Mouse (Mus musculus) embryonic facial prominence, embryonic 11.5 days (tissue): Measurements from ENCODE around the gene Bhlha15. TPM values are rescaled to one million over a fixed set of nuclear protein-coding genes. Genes with fewer than 3 reads are reported as not detected.

Source experiments
- ATAC-seq: fragments of 200-750 bp; cut with Nextera tagmentation; replicated peaks from 2 replicates; pipeline ENCODE4 v1.8.0; 2017; ENCODE audit warnings: low read depth; ENCODE audit not compliant: insufficient number of reproducible peaks, low FRiP score, low TSS enrichment
- DNase-seq: peaks from one replicate; pipeline ENCODE4 v3.0.0-alpha.2; 2015; ENCODE audit warnings: low spot score
- H3K27ac ChIP-seq: fragments of 300-500 bp; sonication (generic); replicated peaks from 2 replicates; pipeline ENCODE4 v1.5.1; 2014; ENCODE audit warnings: mild to moderate bottlenecking, low read depth, low read length, control low read depth
- H3K27me3 ChIP-seq: fragments of 300-500 bp; sonication (generic); 2 replicates; pipeline ENCODE4 v1.6.1; 2014; ENCODE audit warnings: mild to moderate bottlenecking, low read length, moderate library complexity, mixed read lengths; ENCODE audit not compliant: control insufficient read depth, insufficient read depth
- H3K36me3 ChIP-seq: fragments of 300-500 bp; sonication (generic); replicated peaks from 2 replicates; pipeline ENCODE4 v1.6.1; 2014; ENCODE audit warnings: low read depth, mild to moderate bottlenecking, low read length, moderate library complexity, mixed read lengths; ENCODE audit not compliant: control insufficient read depth, insufficient read depth
- H3K4me1 ChIP-seq: fragments of 300-500 bp; sonication (generic); 2 replicates; pipeline ENCODE4 v1.6.1; 2014; ENCODE audit warnings: low read length, mixed read lengths; ENCODE audit not compliant: control insufficient read depth, insufficient read depth
- H3K4me2 ChIP-seq: fragments of 300-500 bp; sonication (generic); 2 replicates; pipeline ENCODE4 v1.6.1; 2014; ENCODE audit warnings: low read depth, mild to moderate bottlenecking, control low read depth, low read length, moderate library complexity
- H3K4me3 ChIP-seq: fragments of 300-500 bp; sonication (generic); 2 replicates; pipeline ENCODE4 v1.5.1; 2014; ENCODE audit warnings: low read depth, low read length, control low read depth
- H3K9ac ChIP-seq: fragments of 300-500 bp; sonication (generic); replicated peaks from 2 replicates; pipeline ENCODE4 v1.6.1; 2014; ENCODE audit warnings: mild to moderate bottlenecking, control low read depth, low read length
- H3K9me3 ChIP-seq: fragments of 300-500 bp; sonication (generic); replicated peaks from 2 replicates; pipeline ENCODE4 v1.6.1; 2016; ENCODE audit warnings: mild to moderate bottlenecking, low read length, inconsistent platforms, mixed read lengths; ENCODE audit not compliant: control insufficient read depth
- WGBS: fragments of 180-500 bp; shearing (Covaris S2); extraction: QIAGEN DNeasy Blood & Tissue Kit; methylation state at CpG from one replicate; pipeline ENCODE4 v1.1.7; 2014; 5-methylcytosine and 5-hydroxymethylcytosine counted together
- polyA plus RNA-seq: library from polyadenylated mRNA; unstranded; fragments of >200 nt; fragmentation: Nextera tagmentation; extraction: Ambion mirVana; gene quantifications from 2 replicates; pipeline ENCODE4 v1.2.1, GENCODE M21; 2014

Gene Bhlha15
- polyA plus RNA-seq, 1 experiment from 2014 or later = 0.07 TPM

- H3K9ac ChIP-seq = no peak overlapping the region
- H3K4me3 ChIP-seq = no peak overlapping the region
- no peak for DNase-seq
- H3K9me3 ChIP-seq = no peaks in the 10 kb centered on the region
- H3K27me3 ChIP-seq = no peaks in the 10 kb centered on the region
- no peak overlapping the region for H3K4me2 ChIP-seq
- no peaks in the 10 kb centered on the region for H3K4me1 ChIP-seq
- no peak overlapping the region for H3K27ac ChIP-seq
- ATAC-seq = no peak
- H3K36me3 ChIP-seq = no peaks in the 10 kb centered on the region; the same call in 1 of the 2 replicates
- 77% methylated on average over 20 of the region's 20 CpGs for WGBS
These were observed 7.4 kb upstream of the Bhlha15 start for GRCm38 (mm10) chr5:144182542-144183247.

GRCm38 (mm10) chr5:144183248-144183559 is 6.9 kb upstream of the Bhlha15 start:
- Histone ChIP-seq H3K9ac (no peak overlapping the region), H3K36me3 (no peaks in the 10 kb centered on the region; the same call in 1 of the 2 replicates), H3K4me2 (no peak overlapping the region), H3K9me3 (no peaks in the 10 kb centered on the region), H3K27ac (no peak overlapping the region), H3K4me3 (no peak overlapping the region), H3K4me1 (no peaks in the 10 kb centered on the region), H3K27me3 (no peaks in the 10 kb centered on the region)
- no peak for ATAC-seq
- WGBS = 88% methylated on average over 8 of the region's 8 CpGs
- DNase-seq = no peak

- Histone ChIP-seq H3K4me3 (no peak overlapping the region), H3K27ac (no peak overlapping the region), H3K4me1 (no peaks in the 10 kb centered on the region), H3K9me3 (no peaks in the 10 kb centered on the region), H3K36me3 (no peaks in the 10 kb centered on the region; the same call in 1 of the 2 replicates), H3K9ac (no peak overlapping the region), H3K4me2 (no peak overlapping the region), H3K27me3 (no peaks in the 10 kb centered on the region)
- DNase-seq = no peak
- 78% methylated on average over 7 of the region's 7 CpGs for WGBS
- no peak for ATAC-seq
These were observed 6.3 kb upstream of the Bhlha15 start for GRCm38 (mm10) chr5:144183647-144184335.

- no peak overlapping the region for H3K4me2 ChIP-seq
- no peak for DNase-seq
These were observed 5.6 kb upstream of the Bhlha15 start for GRCm38 (mm10) chr5:144184350-144185045.

GRCm38 (mm10) chr5:144188422-144188821 is 1.7 kb upstream of the Bhlha15 start:
- Histone ChIP-seq H3K9me3 (no peaks in the 10 kb centered on the region), H3K4me2 (no peak overlapping the region), H3K4me1 (no peaks in the 10 kb centered on the region; the same call in none of the 2 replicates), H3K27ac (no peak overlapping the region), H3K9ac (no peak overlapping the region), H3K36me3 (no peaks in the 10 kb centered on the region), H3K27me3 (no peaks in the 10 kb centered on the region), H3K4me3 (no peak overlapping the region)
- DNase-seq = no peak
- ATAC-seq = no peak
- 86% methylated on average over 6 of the region's 6 CpGs for WGBS

More at GRCm38 (mm10) chr5:144184350-144185045, 5.6 kb upstream of the Bhlha15 start:
- WGBS = 91% methylated on average over 21 of the region's 21 CpGs
- Histone ChIP-seq H3K4me1 (no peaks in the 10 kb centered on the region), H3K9me3 (no peaks in the 10 kb centered on the region), H3K9ac (no peak overlapping the region), H3K36me3 (no peaks in the 10 kb centered on the region; the same call in 1 of the 2 replicates), H3K4me3 (no peak overlapping the region), H3K27me3 (no peaks in the 10 kb centered on the region), H3K27ac (no peak overlapping the region)
- no peak for ATAC-seq

GRCm38 (mm10) chr5:144189327-144189726 is 759 bp upstream of the Bhlha15 start:
- no peaks in the 10 kb centered on the region for H3K36me3 ChIP-seq
- H3K27ac ChIP-seq = no peak overlapping the region
- H3K4me1 ChIP-seq = no peaks in the 10 kb centered on the region; the same call in none of the 2 replicates
- no peak overlapping the region for H3K4me3 ChIP-seq
- H3K4me2 ChIP-seq = no peak overlapping the region
- ATAC-seq = no peak
- no peak for DNase-seq
- no peaks in the 10 kb centered on the region for H3K27me3 ChIP-seq
- H3K9me3 ChIP-seq = no peaks in the 10 kb centered on the region
- H3K9ac ChIP-seq = no peak overlapping the region
- WGBS = 72% methylated on average over 7 of the region's 7 CpGs

GRCm38 (mm10) chr5:144191026-144191425 is 940 bp downstream of the Bhlha15 start:
- WGBS = 44% methylated on average over 23 of the region's 23 CpGs

GRCm38 (mm10) chr5:144192673-144193072 is 2.6 kb downstream of the Bhlha15 start:
- no peak overlapping the region for H3K4me2 ChIP-seq
- H3K27ac ChIP-seq = no peak overlapping the region
- no peak for DNase-seq
- no peaks in the 10 kb centered on the region for H3K27me3 ChIP-seq
- H3K36me3 ChIP-seq = no peaks in the 10 kb centered on the region
- no peaks in the 10 kb centered on the region for H3K9me3 ChIP-seq
- no peak overlapping the region for H3K9ac ChIP-seq
- H3K4me3 ChIP-seq = no peak overlapping the region
- no peaks in the 10 kb centered on the region; the same call in none of the 2 replicates for H3K4me1 ChIP-seq
- no peak for ATAC-seq
- WGBS = 84% methylated on average over 6 of the region's 6 CpGs

More at GRCm38 (mm10) chr5:144191026-144191425, 940 bp downstream of the Bhlha15 start:
- Histone ChIP-seq H3K4me3 (no peak overlapping the region), H3K27ac (no peak overlapping the region), H3K9ac (no peak overlapping the region), H3K36me3 (no peaks in the 10 kb centered on the region), H3K4me2 (no peak overlapping the region), H3K9me3 (no peaks in the 10 kb centered on the region), H3K27me3 (no peaks in the 10 kb centered on the region), H3K4me1 (no peaks in the 10 kb centered on the region; the same call in none of the 2 replicates)
- ATAC-seq (no peak), DNase-seq (no peak)
